Mouse (Mus musculus) lung, postnatal 25 days (tissue): ENCODE data around the gene Glud1.

Experiments
- DNase-seq: peaks from one replicate; pipeline ENCODE4 v3.0.0; 2022; ENCODE audit warnings: low spot score

Glud1 gene

DNA sequence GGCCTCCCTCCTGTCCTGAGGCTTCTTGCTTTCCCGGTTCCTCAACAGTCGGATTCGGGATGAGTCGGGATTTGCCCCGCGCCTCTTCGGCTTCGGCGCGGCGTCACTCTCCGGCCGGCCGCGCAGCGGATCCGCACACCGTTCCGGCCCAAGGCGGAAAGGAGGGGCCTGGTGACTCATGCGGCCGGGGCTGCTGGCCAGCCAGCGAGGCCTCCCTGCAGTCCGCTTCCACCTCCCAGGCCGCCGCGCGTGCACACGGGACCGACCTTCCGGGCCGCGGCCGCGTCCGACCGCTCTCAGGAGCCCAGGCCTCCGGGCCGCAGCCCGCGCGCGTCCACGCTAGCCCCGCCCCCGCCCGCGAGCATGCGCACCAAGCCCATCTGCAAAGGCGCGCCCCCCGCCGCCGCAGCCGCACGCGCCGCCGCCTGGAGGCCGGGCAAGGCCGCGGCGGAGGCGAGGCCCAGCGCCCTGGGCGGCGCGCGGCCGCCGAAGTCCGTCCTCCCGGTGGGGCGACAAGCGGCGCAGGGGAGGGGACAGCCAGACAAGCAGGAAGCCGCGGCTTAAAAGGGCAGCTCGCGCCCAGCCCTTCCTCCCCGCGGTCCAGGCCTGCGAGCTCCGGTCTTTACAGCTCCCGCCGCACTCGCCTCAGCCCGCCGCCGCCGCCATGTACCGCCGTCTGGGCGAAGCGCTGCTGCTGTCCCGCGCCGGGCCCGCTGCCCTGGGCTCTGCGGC lies at the start of gene Glud1, which contains the start of gene Shld2:
TSS of gene Glud1 (plus strand) at position 494 of the 732 bp plus-strand sequence.
TSS of gene Shld2 (minus strand) at position 260 of the 732 bp plus-strand sequence.
- DNase-seq: peak; percentile 96

DNA sequence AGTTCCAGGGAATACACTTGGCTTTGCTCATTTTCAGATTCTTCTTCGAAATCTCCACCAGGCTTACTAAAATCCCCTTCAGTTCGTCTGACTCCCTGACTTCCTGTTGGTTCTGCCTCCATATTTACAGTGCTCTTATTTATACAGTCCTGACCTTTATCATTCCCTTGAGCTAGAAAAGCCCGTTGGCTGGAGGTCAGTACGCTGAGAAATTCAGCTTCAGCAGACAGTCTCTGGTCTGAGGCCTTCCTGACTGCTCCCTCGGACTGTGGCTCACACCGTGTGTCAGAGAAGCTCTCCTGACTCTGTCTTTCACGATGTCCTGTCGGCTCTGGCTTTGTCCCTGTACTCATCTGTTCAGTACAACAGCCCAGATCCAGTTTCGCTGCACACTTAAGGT lies 42.5 kb upstream of the Glud1 start:
- DNase-seq: peak; percentile 4

DNA sequence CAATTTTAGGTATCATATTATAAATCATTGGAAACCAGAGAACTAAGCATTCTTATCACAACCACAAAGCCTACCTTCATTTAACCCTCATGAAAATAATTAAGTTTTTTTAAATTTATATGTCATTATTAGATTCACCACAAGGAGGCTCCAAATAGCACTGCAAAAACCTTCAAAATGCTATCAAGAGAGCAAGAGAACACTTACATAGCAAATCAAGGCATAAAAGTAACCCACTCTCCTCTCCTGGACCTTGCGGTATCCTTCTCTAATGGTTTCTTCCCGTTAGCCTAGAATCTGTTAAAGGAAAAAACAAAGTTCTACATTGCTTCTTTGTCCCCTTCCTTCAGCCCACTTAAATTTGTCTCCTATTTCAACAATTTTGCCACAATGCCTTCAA lies 37.2 kb upstream of the Glud1 start:
- DNase-seq: peak; percentile 10

DNA sequence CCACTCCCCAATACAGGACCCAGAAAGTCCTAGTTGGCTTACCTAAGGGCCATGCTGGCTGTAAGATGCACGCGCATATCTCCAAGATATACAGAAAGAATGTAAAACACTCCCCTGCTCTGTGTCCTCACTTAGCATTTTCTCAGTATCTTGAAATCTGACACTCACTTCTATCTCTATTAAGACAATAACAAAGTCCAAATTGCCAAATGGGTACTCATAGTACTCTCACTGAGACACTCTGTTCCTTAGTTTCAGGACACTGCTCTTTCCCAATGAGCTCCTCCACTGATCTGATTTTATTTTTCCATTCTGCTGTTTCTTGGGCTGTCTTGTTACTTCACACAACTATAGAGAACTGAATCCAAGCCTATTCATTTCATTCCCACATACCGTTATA lies 36.4 kb upstream of the Glud1 start:
- DNase-seq: no peak

DNA sequence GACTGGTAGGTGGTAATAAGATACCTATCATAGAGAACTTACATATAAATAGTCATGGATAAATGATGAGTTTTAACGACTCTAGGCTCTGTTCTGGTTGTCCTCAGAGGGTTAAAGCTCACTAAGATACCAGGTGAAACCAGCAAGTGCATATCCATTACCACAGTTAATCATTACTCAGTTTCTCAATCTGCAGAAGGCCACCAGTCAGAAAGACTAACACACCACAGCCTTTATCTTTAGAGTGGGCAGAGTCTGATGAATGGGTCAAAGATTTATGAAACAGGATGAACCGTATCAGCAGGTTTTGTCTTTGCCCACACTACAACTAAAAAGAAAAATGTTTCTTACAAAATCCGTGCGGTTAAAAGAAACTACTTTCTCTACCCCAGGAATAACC lies 35.3 kb upstream of the Glud1 start:
- no peak for DNase-seq

DNA sequence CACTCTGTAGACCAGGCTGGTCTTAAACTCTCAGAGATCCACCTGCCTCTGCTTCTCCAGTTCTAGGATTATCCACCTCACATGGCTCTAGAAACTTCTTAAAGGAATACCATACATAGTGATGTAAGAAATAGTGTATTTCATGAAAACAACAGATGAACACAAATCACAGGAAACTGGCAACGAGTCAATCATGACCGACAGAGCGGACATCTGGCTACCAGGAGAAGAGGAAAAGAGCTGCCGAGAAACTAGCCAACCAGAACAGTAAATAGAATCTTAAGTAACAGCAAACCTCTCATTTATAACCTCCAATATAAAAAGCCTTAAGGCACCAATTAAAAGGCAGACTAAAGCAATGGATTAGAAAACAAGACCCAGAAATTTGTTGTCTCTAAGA lies 30.8 kb upstream of the Glud1 start:
- DNase-seq: no peak

DNA sequence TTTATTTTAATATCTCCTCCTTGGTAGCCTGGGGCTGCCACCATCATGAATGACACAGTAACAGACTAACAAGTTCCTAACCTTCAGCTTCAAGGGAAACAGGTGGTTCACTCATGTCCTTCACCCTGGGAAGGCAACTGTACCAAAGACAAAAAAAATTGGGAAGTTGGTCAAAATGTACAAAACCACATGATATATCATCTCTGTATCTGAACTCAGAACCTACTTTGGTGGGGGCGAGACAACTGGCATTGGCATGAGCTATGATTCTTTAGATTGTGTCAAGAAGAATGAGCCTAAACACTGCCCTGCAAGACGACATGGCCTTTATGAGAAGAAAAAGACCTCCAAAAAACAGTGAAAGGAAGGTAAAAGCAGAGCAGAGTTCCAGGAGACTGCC lies 29.7 kb upstream of the Glud1 start:
- no peak for DNase-seq

DNA sequence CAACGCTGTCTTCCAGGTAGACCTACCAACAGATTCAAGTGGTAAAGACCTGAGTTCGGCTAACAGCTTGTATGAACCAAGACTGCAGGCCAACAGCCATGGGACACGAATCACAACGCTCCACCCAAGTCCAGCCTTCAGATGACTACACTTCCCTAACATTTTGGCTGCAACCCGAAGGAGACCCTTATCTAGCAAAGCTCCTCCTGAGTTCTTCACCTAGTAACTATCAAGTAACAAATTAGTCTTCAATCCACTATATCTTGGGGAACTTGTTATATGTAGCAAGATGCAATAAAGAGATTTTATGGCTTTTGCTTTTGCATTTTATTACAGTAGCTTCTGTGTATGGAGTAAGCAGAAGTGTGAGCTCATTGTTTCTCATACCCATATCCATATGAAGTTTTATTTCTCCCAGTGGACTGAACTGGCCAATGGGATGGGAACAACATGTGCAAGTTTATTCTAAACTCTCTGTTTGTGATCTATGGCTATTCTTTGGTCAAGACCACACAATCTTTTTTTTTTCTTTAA lies 28.7 kb upstream of the Glud1 start:
- DNase-seq: no peak

DNA sequence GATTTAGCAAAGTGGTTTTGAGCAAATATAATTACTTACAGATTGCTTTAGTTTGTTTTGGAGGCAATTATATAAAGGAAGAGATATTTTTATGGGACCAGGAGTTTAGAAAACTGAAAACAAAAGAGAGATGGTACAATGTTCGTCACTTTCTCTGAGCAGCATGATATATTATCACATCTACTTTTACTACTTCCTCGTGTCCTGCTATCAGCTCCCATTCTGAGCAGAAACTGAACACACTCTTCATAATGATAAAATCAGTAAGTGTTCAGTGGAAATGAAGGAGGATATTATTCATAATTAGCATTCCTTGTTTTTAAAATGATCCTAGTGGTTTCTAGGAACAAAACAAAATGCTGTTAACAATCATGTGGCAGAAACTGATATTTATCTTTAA lies 22.1 kb upstream of the Glud1 start:
- DNase-seq: no peak

DNA sequence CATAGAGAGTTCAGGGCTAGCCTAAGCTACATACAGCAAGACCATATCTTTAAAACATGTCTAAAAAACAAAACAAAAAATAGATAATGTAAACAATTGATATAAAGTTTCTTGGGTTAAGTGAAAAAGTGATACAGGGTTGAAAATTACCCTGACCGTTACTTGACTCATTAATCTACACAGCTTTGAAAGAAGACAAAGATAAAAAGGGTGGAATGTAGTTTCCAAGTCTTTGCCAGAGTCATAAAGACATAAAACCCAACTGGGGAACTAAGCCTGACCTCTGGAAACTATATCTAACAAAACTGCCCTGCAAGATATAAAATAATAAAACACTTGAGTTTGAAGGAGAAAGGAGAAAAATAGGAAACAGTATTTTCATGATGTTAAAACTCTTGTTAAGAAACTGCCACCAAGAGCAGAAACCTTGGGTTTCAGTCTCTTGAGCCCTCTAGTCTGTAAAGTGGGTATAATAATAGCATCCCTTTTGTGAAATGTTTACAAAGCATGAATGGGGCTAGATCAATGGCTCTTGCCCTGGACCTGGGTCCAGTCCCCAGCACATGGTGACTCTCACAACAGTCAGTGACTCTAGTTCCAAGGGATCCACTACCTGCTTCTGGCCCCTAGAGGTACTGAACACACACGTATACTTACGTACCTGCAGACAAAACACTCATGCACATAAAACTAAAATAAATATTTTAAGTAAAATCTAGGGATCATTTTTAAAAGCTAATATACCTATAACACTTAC lies 21.1 kb upstream of the Glud1 start:
- DNase-seq: no peak

DNA sequence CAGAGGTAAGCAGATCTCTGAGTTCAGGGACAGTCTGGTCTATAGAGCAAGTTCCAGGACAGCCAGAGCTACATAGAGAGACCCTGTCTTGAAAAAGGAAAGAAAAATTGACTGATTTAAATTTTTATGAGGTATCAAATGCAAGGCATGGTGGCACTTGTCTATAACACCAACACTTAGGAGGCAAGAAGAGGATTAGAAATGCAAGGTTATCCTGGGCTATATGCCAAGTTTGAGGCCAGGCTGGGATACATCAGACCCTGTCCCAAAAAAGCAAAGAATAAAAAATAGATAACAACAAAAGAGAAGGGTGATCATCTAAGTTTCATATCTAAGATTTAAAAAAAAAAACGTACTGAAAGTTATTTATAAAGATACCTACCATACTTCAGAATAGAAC lies 20.3 kb upstream of the Glud1 start:
- no peak for DNase-seq

DNA sequence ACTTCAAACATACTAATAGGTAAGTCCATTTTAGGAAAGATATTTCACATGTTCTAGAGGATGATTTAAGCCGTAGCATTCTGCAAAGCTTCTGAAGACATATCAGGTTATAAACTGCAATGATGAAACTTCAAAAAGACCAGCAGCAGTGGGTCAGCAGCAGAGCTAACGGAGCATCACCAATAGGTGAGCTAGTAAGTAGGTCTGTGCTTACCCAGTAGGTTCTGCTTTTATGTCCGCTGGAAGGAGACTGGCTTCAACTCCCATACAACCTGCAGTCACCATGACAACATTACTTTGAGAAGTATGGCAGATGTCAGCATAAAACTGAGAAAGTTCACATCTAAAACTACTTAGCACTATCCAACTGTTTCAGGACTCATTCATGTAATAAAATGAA lies 16.9 kb upstream of the Glud1 start:
- DNase-seq: no peak

DNA sequence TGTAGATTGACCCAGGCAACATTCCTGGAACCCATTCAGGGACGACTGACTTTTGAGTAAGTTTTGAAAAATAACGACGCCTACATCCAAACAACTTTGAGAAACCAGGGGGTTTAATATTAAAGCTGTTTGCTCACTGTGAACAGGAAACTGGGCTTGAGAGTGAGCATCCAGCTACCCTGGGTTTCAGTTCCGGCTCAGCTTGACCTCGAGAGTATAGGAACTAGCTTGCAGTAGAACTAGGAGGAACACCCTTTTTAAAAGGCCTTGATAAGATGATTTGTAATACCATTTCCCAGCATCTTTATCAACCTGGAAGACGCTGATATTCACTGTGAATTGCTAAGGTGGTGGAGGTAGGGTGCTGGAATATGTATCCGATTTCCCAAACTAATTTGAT lies 14.2 kb upstream of the Glud1 start:
- DNase-seq: no peak

DNA sequence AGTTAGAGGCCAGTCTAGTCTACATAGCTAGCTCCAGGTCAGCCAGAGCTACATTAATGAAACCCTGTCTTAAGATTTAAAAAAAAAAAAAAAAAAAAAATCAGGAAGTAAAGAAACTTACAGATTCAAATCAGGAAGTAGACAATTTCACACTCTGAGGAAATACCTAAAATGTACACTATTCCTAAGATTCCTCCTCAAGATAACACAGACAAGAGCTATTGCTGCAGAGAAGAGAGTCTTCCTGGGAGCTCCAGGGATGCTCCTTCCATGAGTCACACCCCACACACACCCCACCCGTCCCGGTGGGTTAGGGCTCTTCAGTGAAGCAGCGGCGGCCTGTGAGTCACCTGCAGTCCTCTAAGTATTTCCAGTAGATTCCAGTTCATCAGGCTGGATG lies 13.5 kb upstream of the Glud1 start:
- DNase-seq: no peak

DNA sequence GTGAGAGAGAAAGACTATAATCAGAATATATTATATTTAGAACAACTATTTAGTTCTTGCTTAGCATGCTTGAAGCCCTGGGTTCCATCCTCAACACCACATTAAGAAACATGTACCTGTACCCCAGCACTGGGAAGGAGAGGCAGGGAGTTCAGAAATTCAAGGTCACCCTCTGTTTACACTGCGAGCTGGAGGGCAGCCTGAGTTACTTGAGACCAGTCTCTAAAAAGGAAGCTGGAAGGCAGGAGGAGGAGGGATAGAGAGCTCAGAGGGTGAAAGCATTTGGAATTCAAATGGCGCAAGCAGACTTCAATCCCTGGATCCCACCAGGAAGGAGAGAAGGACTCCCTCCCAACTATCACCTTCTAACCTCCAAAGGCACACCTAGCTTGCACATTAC lies 12.9 kb upstream of the Glud1 start:
- DNase-seq: no peak

DNA sequence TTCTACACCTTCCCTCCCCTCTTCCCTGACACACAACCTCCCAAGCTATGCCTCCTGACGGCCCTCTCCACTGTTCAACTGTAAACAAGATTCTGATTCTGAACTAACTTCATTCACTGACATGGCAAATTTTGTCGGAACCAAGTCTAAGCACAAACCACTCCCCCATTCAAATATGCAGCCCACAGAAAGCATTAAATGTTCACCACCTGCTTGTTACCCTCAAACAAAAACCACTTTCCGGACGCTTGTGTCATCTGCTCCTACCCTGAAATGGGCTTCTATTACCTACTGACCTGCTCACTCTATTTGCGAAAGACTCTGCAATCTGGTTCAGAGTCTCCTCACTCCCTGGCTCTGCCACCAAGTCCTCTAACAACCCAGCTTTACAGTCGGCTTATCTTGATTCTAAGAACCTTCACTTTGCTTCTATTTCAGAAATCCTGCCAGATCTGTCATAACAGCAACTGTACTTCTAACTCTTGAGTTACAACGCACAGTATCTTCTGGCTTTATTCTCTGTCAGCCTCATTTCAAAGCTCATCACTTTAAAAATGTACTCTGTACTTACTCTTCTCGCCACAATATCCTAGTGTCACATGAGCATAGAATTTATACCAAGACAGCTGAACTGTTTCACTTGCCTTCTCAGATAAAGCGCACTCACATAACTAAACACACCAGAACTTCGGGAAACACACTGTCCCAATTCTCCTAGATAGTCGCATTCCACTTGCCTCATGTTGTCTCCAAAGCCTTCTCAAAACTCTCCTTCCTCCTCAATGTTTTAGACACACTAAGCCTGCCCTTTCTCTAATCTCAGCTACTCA lies 11.4 kb upstream of the Glud1 start:
- DNase-seq: no peak

DNA sequence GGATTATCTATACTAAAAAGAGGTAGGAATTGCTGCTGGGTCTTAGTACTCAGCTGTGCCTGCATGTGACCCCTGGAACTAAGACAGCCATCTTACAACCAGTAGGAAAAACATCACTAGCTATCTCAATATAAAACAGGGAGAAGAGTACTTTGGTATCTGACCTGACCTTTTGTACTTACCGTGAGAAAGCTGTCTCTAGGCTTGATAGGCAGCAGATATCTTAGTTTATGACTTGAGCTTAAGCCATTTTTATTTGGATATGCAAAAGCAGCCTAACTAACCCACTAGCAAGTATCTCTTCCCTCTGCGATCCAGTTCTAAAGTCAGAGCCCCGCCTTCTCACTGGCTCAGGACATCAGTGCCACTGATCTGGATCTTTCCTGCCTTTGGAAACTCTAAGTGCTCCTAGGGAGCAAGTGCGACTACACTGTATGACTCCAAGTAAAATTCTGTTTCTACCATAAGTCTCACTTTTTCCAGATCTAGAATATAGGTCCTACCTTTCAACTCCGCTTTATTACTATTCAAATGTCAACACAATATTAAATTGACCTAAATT lies 7.8 kb upstream of the Glud1 start:
- DNase-seq: no peak

DNA sequence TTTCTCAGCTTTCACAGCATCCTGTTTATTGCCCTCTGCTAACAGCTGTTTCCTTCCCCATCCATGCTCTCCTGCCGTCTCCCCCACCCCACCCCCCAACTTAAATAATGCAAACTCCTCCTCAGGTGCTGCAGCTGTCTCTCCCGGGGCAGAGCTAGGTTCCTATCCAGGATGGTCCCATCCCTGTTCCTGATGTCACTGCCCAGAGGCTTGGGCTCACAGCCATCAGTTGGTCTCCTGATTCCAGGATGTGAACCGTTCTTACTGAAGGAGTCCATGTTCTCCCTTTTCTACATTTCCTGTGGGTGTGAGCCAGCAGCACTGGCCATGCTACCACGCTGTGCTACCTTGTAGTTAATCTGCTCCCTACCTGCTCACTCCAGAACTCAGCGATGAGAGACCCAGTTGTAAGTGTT lies 7.3 kb upstream of the Glud1 start:
- DNase-seq: no peak

DNA sequence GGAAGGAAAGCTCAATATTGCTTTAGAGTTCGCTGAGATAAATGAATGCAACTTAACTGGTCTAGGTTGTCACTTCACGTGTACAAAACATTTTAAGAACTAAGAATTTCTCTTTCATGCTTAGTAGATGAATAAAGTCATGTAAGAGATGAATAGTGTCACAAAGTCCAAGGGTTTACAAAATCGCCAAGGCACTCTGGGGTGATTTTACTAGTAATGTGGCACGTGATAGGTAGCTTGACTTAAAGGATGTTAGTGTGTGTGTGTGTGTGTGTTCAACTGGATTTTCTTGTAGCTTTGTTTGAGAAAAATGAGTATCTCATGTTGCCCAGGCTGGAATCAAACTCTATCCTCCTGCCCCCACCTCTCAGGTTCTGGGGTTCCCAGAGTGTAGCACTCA lies 1.3 kb upstream of the Glud1 start:
- no peak for DNase-seq

DNA sequence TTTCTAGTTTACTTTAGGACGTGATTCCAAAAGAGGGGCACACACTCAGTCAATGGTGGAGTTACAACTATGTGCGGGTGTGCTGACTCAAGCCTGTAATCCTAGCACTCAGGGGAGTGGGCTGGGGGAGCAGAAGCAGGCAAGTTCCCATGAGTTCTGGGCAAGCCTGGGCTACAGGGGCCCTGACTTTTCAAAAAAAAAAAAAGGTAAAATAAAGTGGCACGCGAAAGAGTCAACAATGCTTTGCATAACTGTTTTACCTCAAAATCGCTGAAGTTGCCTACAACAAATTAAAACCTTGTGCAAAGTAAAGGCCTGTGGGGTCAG lies 657 bp upstream of the Glud1 start:
- no peak for DNase-seq

DNA sequence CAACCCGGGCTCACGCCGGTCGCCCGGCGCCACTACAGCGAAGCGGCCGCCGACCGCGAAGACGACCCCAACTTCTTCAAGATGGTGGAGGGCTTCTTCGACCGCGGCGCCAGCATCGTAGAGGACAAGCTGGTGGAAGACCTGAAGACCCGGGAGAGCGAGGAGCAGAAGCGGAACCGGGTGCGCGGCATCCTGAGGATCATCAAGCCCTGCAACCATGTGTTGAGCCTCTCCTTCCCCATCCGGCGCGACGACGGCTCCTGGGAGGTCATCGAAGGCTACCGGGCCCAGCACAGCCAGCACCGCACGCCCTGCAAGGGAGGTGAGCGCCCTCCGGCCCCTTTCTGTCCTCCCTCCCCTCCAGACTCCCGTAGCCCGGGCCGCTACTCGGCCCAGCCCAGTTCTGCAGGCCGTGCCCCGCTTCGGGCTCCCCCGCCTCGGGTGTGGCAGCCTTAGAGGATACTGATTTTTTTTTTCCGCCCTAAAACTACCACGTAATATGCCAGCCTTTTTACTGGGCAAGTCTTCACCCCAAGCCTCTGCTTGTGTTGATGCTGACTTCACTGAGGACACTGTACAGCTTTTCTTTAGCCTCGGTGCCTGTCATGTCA lies 599 bp downstream of the Glud1 start:
- DNase-seq: peak; percentile 61

DNA sequence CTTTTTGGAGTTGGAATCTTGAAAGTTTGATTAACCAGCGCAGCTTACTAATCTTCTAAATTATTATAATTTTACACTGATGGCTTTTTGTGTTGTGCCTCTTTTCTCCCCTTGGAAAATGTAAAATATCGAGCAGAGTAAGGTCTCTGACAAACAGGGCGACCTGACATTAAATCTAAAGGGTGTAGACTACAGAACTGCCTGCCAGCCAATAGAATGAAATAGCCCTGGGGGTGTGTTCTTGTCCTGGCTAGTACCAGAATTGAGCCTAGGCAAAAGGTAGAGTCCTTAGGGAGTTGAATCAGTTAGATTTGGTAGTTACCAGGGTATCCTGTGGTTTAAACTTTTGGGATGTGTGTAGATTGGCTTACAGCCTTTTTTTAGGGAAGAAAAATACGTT lies 1.2 kb downstream of the Glud1 start:
- no peak for DNase-seq
